Mouse (Mus musculus): ENCODE results near the gene Alkal2.

The Alkal2 gene

GRCm38 (mm10) chr12:30883986-30884621, at the start of gene Alkal2:
Gene Alkal2, plus strand, starts transcription at chr12:30884322.
- DNase-seq (ENCODE audit: low spot score in 2 of 2), result peak; percentile 29 to 38

- no peak for DNase-seq (ENCODE audit: low spot score in 2 of 2)
Observed at GRCm38 (mm10) chr12:30848521-30848920, 35.6 kb upstream of the Alkal2 start.

- DNase-seq (ENCODE audit: low spot score in 2 of 2), result peak; percentile 29 to 57
Observed at GRCm38 (mm10) chr12:30850902-30851301, 33.2 kb upstream of the Alkal2 start.

GRCm38 (mm10) chr12:30851871-30852270, 32.3 kb upstream of the Alkal2 start:
- DNase-seq (ENCODE audit: low spot score in 2 of 2), result peak in 1 of 2 experiments; percentile 22

GRCm38 (mm10) chr12:30855442-30856159, 28.5 kb upstream of the Alkal2 start:
- no peak for DNase-seq (ENCODE audit: low spot score in 2 of 2)

GRCm38 (mm10) chr12:30856172-30856571, 27.9 kb upstream of the Alkal2 start:
- DNase-seq (ENCODE audit: low spot score in 2 of 2), result no peak

GRCm38 (mm10) chr12:30864347-30864746, 19.8 kb upstream of the Alkal2 start:
- DNase-seq (ENCODE audit: low spot score in 2 of 2), result peak; percentile 29 to 33

- DNase-seq (ENCODE audit: low spot score in 2 of 2), result no peak
Observed at GRCm38 (mm10) chr12:30865781-30866180, 18.3 kb upstream of the Alkal2 start.

GRCm38 (mm10) chr12:30879447-30879846, 4.7 kb upstream of the Alkal2 start:
- no peak for DNase-seq (ENCODE audit: low spot score in 2 of 2)

- no peak for DNase-seq (ENCODE audit: low spot score in 2 of 2)
Observed at GRCm38 (mm10) chr12:30883592-30883985, 533 bp upstream of the Alkal2 start.

- DNase-seq (ENCODE audit: low spot score in 2 of 2), result no peak
Observed at GRCm38 (mm10) chr12:30884622-30885230, 604 bp downstream of the Alkal2 start.

- DNase-seq (ENCODE audit: low spot score in 2 of 2), result no peak
Observed at GRCm38 (mm10) chr12:30885891-30886290, 1.8 kb downstream of the Alkal2 start.

GRCm38 (mm10) chr12:30888003-30888402, 3.9 kb downstream of the Alkal2 start:
- no peak for DNase-seq (ENCODE audit: low spot score in 2 of 2)

- peak; percentile 76 to 81 for DNase-seq (ENCODE audit: low spot score in 2 of 2)
Observed at GRCm38 (mm10) chr12:30890067-30890466, 5.9 kb downstream of the Alkal2 start.

GRCm38 (mm10) chr12:30891438-30891837, 7.3 kb downstream of the Alkal2 start:
- DNase-seq (ENCODE audit: low spot score in 2 of 2), result no peak

GRCm38 (mm10) chr12:30897039-30897438, 12.9 kb downstream of the Alkal2 start:
- DNase-seq (ENCODE audit: low spot score in 2 of 2), result no peak

GRCm38 (mm10) chr12:30908658-30909057, 24.5 kb downstream of the Alkal2 start:
- no peak for DNase-seq (ENCODE audit: low spot score in 2 of 2)

- no peak for DNase-seq (ENCODE audit: low spot score in 2 of 2)
Observed at GRCm38 (mm10) chr12:30909881-30910280, 25.8 kb downstream of the Alkal2 start.

- no peak for DNase-seq (ENCODE audit: low spot score in 2 of 2)
Observed at GRCm38 (mm10) chr12:30910860-30911259, 26.7 kb downstream of the Alkal2 start.

GRCm38 (mm10) chr12:30911261-30912047, 27.3 kb downstream of the Alkal2 start, which contains the start of the genes Acp1 and Sh3yl1:
Gene Acp1, minus strand, starts transcription at chr12:30911589.
Gene Sh3yl1, plus strand, starts transcription at chr12:30911668.
- peak; percentile 96 for DNase-seq (ENCODE audit: low spot score in 2 of 2)

- DNase-seq (ENCODE audit: low spot score in 2 of 2), result peak; percentile 56 to 59
Observed at GRCm38 (mm10) chr12:30912048-30912381, 27.9 kb downstream of the Alkal2 start.

GRCm38 (mm10) chr12:30912840-30913239, 28.7 kb downstream of the Alkal2 start:
- DNase-seq (ENCODE audit: low spot score in 2 of 2), result no peak
